Mouse (Mus musculus): ENCODE data around the gene Lrrc8c. TPM values are rescaled to one million over a fixed set of nuclear protein-coding genes. Genes with fewer than 3 reads are reported as not detected.

Gene Lrrc8c
- total RNA-seq, 1 experiment, result 9.4 TPM

DNA sequence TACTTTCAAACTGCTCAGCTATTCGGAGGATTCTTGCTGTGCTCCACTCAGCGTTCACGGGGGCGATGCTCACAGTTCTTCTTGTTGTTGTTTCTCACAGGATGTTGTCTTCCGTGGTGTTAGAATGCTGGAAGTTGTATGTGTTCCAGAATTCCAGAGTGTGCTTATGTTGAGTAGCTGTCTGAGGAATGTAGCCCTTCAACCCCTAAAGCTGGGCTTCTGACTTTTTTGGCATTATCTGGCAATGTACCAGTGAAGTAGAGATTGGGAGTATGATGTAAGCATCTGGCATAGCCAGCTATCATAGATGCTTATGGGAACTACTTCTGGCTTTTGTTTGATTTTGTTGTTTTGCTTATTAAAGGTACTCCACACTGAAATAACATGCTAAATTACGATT lies 11.4 kb downstream of the Lrrc8c start:
- in situ Hi-C loops (cut with MboI; ENCODE audit: low sequenced_read_pairs in 2 of 2, unreplicated experiment in 2 of 2), result no loop called here
- no peak overlapping the region for H3K9ac ChIP-seq (ENCODE audit: insufficient read depth, low read depth, low read length, poor library complexity, severe bottlenecking)
- no peak overlapping the region for H3K4me3 ChIP-seq (ENCODE audit: insufficient read depth in 1 of 2, low read depth in 1 of 2, low read length in 2 of 2, poor library complexity in 1 of 2, severe bottlenecking in 1 of 2)
- peaks cover 1 to 2% of the 10 kb centered on the region in 2 experiments; a peak in 1 of 4 replicates for H3K4me1 ChIP-seq (ENCODE audit: control insufficient read depth in 2 of 2, insufficient read depth in 2 of 2, low read length in 2 of 2, poor library complexity in 1 of 2)
- TF ChIP-seq HCFC1 (IDR thresholded peaks at IDR 0.05; ENCODE audit: borderline replicate concordance, insufficient read depth, low read length), result no peak
- no peak for TF ChIP-seq MAFK (IDR thresholded peaks at IDR 0.05; ENCODE audit: insufficient read depth, low read depth, low read length)
- TF ChIP-seq ZNF384 (IDR thresholded peaks at IDR 0.05; ENCODE audit: low read depth, low read length), result no peak
- TF ChIP-seq CHD2 (IDR thresholded peaks at IDR 0.05; ENCODE audit: low read depth, low read length), result no peak
- no peak for TF ChIP-seq ZC3H11A (IDR thresholded peaks at IDR 0.05; ENCODE audit: borderline replicate concordance, low read depth, low read length)
- no peaks in the 10 kb centered on the region for H3K9me3 ChIP-seq (ENCODE audit: control insufficient read depth, insufficient read depth, low read depth, low read length)
- H3K36me3 ChIP-seq (ENCODE audit: control insufficient read depth, insufficient read depth, low read length, poor library complexity, severe bottlenecking), result no peaks in the 10 kb centered on the region
- DNase-seq (ENCODE audit: low read depth, low spot score), result no peak
- no peak overlapping the region for H3K27ac ChIP-seq (ENCODE audit: insufficient read depth, low read depth, low read length, poor library complexity, severe bottlenecking)

DNA sequence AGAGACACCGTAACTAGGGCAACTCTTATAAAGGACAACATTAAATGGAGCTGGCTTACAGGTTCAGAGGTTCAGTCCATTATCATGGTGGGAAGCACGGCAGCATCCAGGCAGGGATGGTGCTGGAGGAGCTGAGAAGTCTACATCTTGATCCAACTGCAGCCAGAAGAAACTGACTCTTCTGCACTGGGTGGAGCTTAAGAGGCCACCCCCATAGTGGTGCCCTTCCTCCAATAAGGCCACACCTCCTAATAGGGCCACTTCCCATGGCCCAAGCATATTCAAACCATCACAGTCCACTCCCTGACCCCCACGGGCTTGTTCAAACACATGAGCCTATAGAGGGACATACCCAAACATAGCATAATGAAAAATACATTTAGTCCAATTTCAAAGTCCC lies 16.0 kb downstream of the Lrrc8c start:
- Histone ChIP-seq H3K9ac (ENCODE audit: insufficient read depth, low read depth, low read length, poor library complexity, severe bottlenecking) (no peak overlapping the region), H3K36me3 (ENCODE audit: control insufficient read depth, insufficient read depth, low read length, poor library complexity, severe bottlenecking) (no peaks in the 10 kb centered on the region), H3K27ac (ENCODE audit: insufficient read depth, low read depth, low read length, poor library complexity, severe bottlenecking) (no peak overlapping the region), H3K4me1 (ENCODE audit: control insufficient read depth in 2 of 2, insufficient read depth in 2 of 2, low read length in 2 of 2, poor library complexity in 1 of 2) (peaks cover 1 to 8% of the 10 kb centered on the region in 2 experiments; a peak in 2 of 4 replicates), H3K4me3 (ENCODE audit: insufficient read depth in 1 of 2, low read depth in 1 of 2, low read length in 2 of 2, poor library complexity in 1 of 2, severe bottlenecking in 1 of 2) (no peak overlapping the region), H3K9me3 (ENCODE audit: control insufficient read depth, insufficient read depth, low read depth, low read length) (no peaks in the 10 kb centered on the region)
- no peak for DNase-seq (ENCODE audit: low read depth, low spot score)
- in situ Hi-C loops (cut with MboI; ENCODE audit: low sequenced_read_pairs in 2 of 2, unreplicated experiment in 2 of 2), result no loop called here
- no peak for TF ChIP-seq MAFK (IDR thresholded peaks at IDR 0.05; ENCODE audit: insufficient read depth, low read depth, low read length)
- no peak for TF ChIP-seq CHD2 (IDR thresholded peaks at IDR 0.05; ENCODE audit: low read depth, low read length)
- no peak for TF ChIP-seq ZC3H11A (IDR thresholded peaks at IDR 0.05; ENCODE audit: borderline replicate concordance, low read depth, low read length)
- no peak for TF ChIP-seq HCFC1 (IDR thresholded peaks at IDR 0.05; ENCODE audit: borderline replicate concordance, insufficient read depth, low read length)
- no peak for TF ChIP-seq ZNF384 (IDR thresholded peaks at IDR 0.05; ENCODE audit: low read depth, low read length)

GRCm38 (mm10) chr5:105536172-105536571 lies 17.0 kb downstream of the Lrrc8c start:
- Histone ChIP-seq H3K9me3 (ENCODE audit: control insufficient read depth, insufficient read depth, low read depth, low read length) (no peaks in the 10 kb centered on the region), H3K27ac (ENCODE audit: insufficient read depth, low read depth, low read length, poor library complexity, severe bottlenecking) (no peak overlapping the region), H3K4me1 (ENCODE audit: control insufficient read depth in 2 of 2, insufficient read depth in 2 of 2, low read length in 2 of 2, poor library complexity in 1 of 2) (peaks cover 1 to 8% of the 10 kb centered on the region in 2 experiments; a peak in 2 of 4 replicates), H3K9ac (ENCODE audit: insufficient read depth, low read depth, low read length, poor library complexity, severe bottlenecking) (no peak overlapping the region), H3K36me3 (ENCODE audit: control insufficient read depth, insufficient read depth, low read length, poor library complexity, severe bottlenecking) (no peaks in the 10 kb centered on the region), H3K4me3 (ENCODE audit: insufficient read depth in 1 of 2, low read depth in 1 of 2, low read length in 2 of 2, poor library complexity in 1 of 2, severe bottlenecking in 1 of 2) (no peak overlapping the region)
- TF ChIP-seq HCFC1 (IDR thresholded peaks at IDR 0.05; ENCODE audit: borderline replicate concordance, insufficient read depth, low read length), result no peak
- TF ChIP-seq ZC3H11A (IDR thresholded peaks at IDR 0.05; ENCODE audit: borderline replicate concordance, low read depth, low read length), result no peak
- TF ChIP-seq ZNF384 (IDR thresholded peaks at IDR 0.05; ENCODE audit: low read depth, low read length), result no peak
- TF ChIP-seq MAFK (IDR thresholded peaks at IDR 0.05; ENCODE audit: insufficient read depth, low read depth, low read length), result no peak
- TF ChIP-seq CHD2 (IDR thresholded peaks at IDR 0.05; ENCODE audit: low read depth, low read length), result no peak
- in situ Hi-C loops (cut with MboI; ENCODE audit: low sequenced_read_pairs in 2 of 2, unreplicated experiment in 2 of 2), result no loop called here
- no peak for DNase-seq (ENCODE audit: low read depth, low spot score)

DNA sequence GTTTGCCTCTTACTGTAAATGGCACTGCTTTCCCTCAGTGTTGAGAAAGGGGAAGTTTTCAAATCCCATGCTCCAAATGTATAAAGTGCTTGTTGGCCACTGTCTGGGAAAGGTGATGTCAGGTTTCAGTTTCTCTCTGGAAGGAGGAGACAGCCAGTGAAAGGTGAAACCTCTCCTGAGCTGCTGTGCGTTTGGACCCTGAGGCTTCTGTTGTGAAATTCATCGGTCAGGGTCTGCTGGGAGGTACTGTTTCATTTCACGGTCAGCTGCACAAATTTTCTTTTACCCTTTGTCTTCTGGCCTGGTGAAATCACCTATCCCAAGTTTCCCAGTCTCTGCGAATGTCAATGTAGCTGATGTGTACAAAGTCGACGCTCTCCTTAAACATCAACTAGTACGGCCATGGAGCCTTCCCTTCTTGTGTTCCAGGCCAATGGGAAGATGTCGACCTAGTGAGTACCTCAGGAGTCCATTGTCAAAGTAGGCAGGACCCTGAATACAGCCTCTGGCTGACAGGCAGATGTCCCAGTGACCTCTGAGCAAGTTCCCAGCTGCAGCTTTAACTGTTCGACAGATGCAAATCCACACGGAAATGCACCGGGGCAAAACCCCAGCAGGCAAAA lies 18.0 kb downstream of the Lrrc8c start:
- Histone ChIP-seq H3K9me3 (ENCODE audit: control insufficient read depth, insufficient read depth, low read depth, low read length) (no peaks in the 10 kb centered on the region), H3K36me3 (ENCODE audit: control insufficient read depth, insufficient read depth, low read length, poor library complexity, severe bottlenecking) (no peaks in the 10 kb centered on the region), H3K4me1 (ENCODE audit: control insufficient read depth in 2 of 2, insufficient read depth in 2 of 2, low read length in 2 of 2, poor library complexity in 1 of 2) (peaks cover 1 to 8% of the 10 kb centered on the region in 2 experiments; a peak in 2 of 4 replicates), H3K4me3 (ENCODE audit: insufficient read depth in 1 of 2, low read depth in 1 of 2, low read length in 2 of 2, poor library complexity in 1 of 2, severe bottlenecking in 1 of 2) (no peak overlapping the region), H3K9ac (ENCODE audit: insufficient read depth, low read depth, low read length, poor library complexity, severe bottlenecking) (no peak overlapping the region), H3K27ac (ENCODE audit: insufficient read depth, low read depth, low read length, poor library complexity, severe bottlenecking) (no peak overlapping the region)
- no peak for DNase-seq (ENCODE audit: low read depth, low spot score)
- in situ Hi-C loops (cut with MboI; ENCODE audit: low sequenced_read_pairs in 2 of 2, unreplicated experiment in 2 of 2), result no loop called here
- TF ChIP-seq CHD2 (IDR thresholded peaks at IDR 0.05; ENCODE audit: low read depth, low read length) (no peak), HCFC1 (IDR thresholded peaks at IDR 0.05; ENCODE audit: borderline replicate concordance, insufficient read depth, low read length) (no peak), ZC3H11A (IDR thresholded peaks at IDR 0.05; ENCODE audit: borderline replicate concordance, low read depth, low read length) (no peak), MAFK (IDR thresholded peaks at IDR 0.05; ENCODE audit: insufficient read depth, low read depth, low read length) (no peak), ZNF384 (IDR thresholded peaks at IDR 0.05; ENCODE audit: low read depth, low read length) (no peak)
